Mouse (Mus musculus) mature B cell (primary cell): ENCODE measurements at regions not wholly inside any gene's neighbourhood (a gene's known extent, or its start where the extent isn't known, plus 50 kb on each side); places are given as distances from the start of the nearest gene placed in this dataset.

ENCODE experiments used
- in situ Hi-C: fragments of 300-500 bp; cut with MboI; formaldehyde crosslinking; loops from 2 replicates; pipeline ENCODE4 v1.14.3; 2019

- in situ Hi-C loops = no loop called here
Observed at GRCm38 (mm10) chr6:100176914-100177560, 110.2 kb downstream of the Rybp start.

DNA sequence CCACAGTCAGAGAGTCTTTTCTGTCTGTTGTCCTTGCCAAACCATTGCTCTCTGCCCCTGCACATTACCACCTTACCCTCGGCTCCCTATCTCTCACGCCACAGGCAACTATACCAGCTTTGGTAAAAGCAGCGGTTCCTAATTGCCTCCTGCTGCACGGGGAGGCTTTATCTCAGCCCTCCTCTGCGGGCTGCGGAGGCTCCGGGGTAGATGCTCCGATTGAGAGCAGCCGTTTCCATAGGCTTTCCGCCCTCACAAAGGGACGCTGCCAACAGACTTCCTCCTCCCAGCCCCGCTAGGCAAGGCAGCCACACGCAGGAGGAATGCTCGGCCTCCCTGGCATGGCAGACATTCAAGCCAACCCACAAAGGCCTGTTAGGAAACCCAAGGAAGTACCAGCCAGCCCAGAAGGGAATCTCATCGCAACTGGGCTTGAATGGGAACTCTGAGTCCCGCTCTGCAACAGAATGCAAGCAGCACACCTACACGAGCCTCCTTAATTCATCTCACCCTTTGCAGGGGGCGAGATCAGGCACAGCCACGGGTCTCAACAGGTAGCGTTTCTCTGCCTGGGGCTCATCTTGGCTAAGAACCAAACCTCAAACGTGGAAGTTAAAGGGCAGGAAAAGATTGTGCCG, 116.5 kb downstream of the Rybp start:
- in situ Hi-C loops = no loop called here

GRCm38 (mm10) chr6:100167321-100167720, 120.0 kb downstream of the Rybp start:
- in situ Hi-C loops = no loop called here

- in situ Hi-C loops = no loop called here
Observed at GRCm38 (mm10) chr6:100165746-100166145, 121.5 kb downstream of the Rybp start.

- in situ Hi-C loops = no loop called here
Observed at GRCm38 (mm10) chr6:100164162-100164561, 123.1 kb downstream of the Rybp start.

GRCm38 (mm10) chr6:100163814-100164130, 123.5 kb downstream of the Rybp start:
- in situ Hi-C loops = no loop called here

DNA sequence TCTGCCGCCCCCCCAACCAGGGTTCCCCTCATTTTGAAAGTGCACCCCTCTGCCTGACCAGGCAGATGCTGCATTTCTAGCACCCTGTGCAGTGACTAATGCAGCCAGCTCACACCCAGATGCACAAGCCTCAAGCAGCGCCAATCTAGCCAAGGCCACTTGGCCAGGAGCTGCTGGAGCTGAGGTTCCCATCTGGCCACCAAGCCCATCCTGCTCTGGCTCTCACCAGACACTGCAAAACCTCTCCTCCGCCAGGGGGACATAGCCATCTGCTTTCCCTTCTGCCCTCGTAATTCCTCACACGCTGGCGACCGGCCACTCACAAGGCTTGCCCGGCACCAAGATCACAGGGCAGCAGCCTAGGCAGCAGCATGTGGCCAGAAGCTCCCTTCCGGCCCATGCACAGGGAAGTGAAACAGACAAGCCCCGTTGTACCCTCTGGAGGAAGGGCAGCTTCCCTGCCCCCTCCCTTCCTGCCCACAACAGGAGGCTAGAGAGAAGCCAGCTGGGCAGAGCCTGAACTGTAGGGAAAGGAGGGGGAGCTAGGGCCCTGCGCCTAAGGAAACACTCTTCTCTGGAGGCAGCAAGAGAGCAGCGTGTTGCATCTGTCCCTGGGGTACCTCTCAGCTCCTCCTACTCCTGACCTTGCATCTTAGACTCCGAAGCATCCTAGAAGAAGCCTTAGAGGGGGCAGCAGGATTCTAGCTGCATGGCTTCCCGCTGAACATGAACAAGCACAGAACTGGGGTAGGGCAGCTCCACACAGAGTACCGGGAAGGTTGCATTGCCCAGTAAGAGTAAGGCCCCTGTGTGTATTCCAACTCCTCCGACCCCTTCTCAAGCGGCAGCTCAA, 124.1 kb downstream of the Rybp start:
- in situ Hi-C loops = no loop called here

DNA sequence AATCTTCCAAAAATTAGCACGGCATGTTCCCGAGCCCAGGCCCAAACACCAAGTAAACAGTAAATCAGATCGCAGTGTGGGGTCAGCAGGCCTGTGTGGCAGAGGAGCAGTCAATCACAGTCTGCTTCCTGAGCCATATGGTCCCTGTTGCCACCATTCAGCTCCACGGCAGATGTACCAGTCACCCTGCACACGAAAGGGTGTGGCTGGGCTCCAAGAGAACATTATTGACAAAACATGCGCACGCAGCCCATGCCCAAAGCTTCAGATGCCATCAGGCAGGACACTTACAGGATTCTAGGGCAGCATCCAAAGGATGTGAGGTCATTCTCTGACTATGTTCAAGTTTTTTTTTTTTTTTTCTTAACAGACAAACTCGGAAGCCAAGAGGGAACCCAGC, 126.6 kb downstream of the Rybp start:
- in situ Hi-C loops = no loop called here

- in situ Hi-C loops = no loop called here
Observed at GRCm38 (mm10) chr6:100159817-100160216, 127.5 kb downstream of the Rybp start.

DNA sequence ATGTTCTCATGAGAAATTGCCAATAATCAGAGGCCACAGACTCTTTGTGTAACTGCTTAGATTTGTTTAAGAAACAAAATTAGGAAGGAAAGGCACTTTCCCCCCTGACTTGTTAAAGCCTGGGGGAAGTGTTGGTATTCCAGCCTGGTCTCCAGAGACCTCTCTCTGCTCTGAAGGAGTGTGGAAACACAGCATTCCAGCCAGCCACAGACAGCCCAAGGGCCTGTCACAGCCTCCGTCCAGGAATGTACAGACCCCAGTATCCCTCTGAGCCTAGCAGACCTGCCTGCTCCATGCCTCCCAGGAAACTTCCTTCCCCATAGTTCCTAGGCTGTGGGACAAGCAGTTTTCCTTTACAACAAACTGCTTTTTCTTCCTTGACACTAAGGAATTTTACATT, 128.0 kb downstream of the Rybp start:
- in situ Hi-C loops = no loop called here

DNA sequence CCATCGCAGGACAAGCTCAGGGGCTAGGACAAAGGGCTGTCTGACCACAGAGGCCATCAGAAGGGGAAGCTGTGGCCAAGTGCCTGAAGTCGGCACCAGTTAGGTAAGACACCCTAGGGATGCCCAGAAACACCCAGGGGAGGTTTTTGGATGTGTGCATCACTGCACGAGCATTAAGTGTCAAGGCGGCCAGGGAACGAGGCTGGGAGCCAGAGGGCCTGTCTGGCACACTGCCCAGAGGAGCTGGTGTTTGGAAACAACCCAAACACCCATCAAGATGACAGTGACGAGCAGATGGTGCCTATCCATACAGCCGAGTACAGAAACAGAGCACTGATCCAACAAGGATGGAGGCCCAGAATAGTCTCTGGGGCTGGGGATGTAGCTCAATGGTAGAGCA, 130.0 kb downstream of the Rybp start:
- in situ Hi-C loops = no loop called here

DNA sequence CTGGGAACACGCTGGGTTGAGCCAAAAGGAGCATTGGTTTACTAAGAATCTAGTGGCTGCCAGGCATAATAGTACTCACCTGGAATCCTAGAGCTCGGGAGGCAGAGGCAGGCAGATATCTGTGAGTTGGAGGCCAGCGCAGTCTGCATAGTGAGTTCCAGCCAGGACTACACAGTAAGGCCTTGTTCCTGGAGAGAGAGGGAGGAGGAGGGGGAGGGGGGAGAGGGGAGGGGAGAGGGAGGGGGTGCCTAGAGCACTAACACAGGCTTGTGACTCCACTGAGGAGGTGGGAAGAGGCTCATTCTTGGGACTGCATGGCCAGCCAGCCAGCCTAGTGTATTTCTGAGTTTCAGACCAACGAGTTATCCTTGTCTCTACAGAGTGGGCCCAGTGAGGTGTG, 131.1 kb downstream of the Rybp start:
- in situ Hi-C loops = no loop called here

- in situ Hi-C loops = no loop called here
Observed at GRCm38 (mm10) chr6:100155676-100156075, 131.6 kb downstream of the Rybp start.

GRCm38 (mm10) chr6:100151447-100151846, 135.8 kb downstream of the Rybp start:
- in situ Hi-C loops = no loop called here

DNA sequence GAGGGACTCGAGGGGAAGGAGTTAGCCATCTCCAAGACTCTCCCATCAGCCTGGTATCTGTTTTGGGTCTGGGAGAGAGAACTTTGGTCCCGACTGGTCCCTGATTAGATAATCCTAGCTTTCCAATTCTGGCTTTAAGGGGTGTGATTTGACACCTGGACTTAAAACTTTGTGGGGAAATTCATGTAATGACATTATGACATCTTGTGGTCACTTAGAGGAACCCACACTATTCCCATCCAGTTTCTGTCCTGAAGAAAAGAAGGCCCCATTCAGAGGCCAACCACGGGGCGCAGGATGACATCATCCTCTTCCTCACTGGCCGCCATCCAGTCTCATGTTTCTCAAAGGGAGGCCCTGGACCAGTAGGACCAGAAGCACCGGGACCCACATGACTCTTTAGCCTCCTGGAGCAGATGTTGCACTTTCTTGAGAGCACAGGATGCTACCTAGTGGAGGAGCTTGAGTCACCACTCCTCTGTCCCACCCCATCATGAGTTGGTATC, 136.5 kb downstream of the Rybp start:
- in situ Hi-C loops = no loop called here

GRCm38 (mm10) chr6:100149458-100149852, 137.8 kb downstream of the Rybp start:
- in situ Hi-C loops = no loop called here

- in situ Hi-C loops = no loop called here
Observed at GRCm38 (mm10) chr6:100148751-100149457, 138.4 kb downstream of the Rybp start.

DNA sequence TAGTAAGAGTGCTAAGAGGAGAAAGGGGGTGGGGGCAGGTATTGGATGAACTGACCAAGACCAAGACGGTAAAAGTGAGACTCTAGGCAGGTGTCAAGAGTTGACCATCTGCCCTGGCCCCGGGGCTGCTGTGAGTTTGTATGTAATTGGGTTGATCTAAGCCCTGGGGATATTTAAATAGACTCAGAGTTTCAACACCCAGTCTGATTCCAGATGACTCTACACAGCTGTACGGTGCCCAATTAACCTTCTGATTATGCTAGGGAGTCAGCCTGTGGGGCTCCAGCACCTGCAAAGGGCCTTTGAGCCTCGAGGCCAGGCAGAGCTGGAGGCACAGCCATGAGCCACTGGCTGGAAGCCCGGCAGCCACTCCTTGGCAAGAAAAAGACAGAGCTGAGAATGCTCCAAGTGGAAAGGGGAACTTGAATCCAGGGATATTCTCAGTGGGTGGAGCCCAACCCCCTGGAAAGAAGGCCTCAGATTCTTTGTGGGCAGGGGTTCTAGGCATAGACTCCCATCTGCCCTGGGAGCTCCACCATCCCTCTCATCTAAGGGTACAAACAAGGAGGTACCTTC, 140.8 kb downstream of the Rybp start:
- in situ Hi-C loops = no loop called here

GRCm38 (mm10) chr6:100145869-100146268, 141.4 kb downstream of the Rybp start:
- in situ Hi-C loops = no loop called here

GRCm38 (mm10) chr6:100144544-100145287, 142.6 kb downstream of the Rybp start:
- in situ Hi-C loops = no loop called here
